Mouse (Mus musculus) hindbrain, embryonic 14.5 days (tissue): ENCODE measurements around the gene Zfp408. TPM values are rescaled to one million over a fixed set of nuclear protein-coding genes. Genes with fewer than 3 reads are reported as not detected.

ENCODE experiments used
- polyA plus RNA-seq: library from polyadenylated mRNA; unstranded; fragments of >200 nt; fragmentation: Nextera tagmentation; extraction: Ambion mirVana; gene quantifications from 2 replicates; pipeline ENCODE4 v1.2.1, GENCODE M21; 2014

Gene Zfp408
- polyA plus RNA-seq, 1 experiment from 2014 or later, result 8.5 TPM

Other genes with a start within 250 kb of the Zfp408 start
- gene 1110051M20Rik, start 205.1 kb downstream of the Zfp408 start, polyA plus RNA-seq, result 143 and 155 TPM in 2 replicates
- 4.1 and 4.5 TPM in 2 replicates for gene Lrp4, start 192.3 kb downstream of the Zfp408 start, polyA plus RNA-seq
- 115 and 124 TPM in 2 replicates for gene Ckap5, start 123.0 kb downstream of the Zfp408 start, polyA plus RNA-seq
- 0.09 and 0.12 TPM in 2 replicates for gene F2, start 13.4 kb downstream of the Zfp408 start, polyA plus RNA-seq
- 88.3 and 89.8 TPM in 2 replicates for gene Arhgap1, start 69 bp upstream of the Zfp408 start, polyA plus RNA-seq
- 36.7 and 43.4 TPM in 2 replicates for gene Atg13, start 60.8 kb upstream of the Zfp408 start, polyA plus RNA-seq
- gene Harbi1, start 61.1 kb upstream of the Zfp408 start, polyA plus RNA-seq, result 16.7 and 19.1 TPM in 2 replicates
- gene Ambra1, start 80.3 kb upstream of the Zfp408 start, polyA plus RNA-seq, result 20.8 and 22.2 TPM in 2 replicates